Mouse (Mus musculus) cerebral cortex, adult 2 months (tissue): Measurements from ENCODE around the gene Gtpbp3.

Experiments used
- WGBS: fragments of 180-500 bp; shearing (Covaris S2); methylation state at CpG from one replicate; pipeline ENCODE4 v1.1.7; 2018; 5-methylcytosine and 5-hydroxymethylcytosine counted together

The Gtpbp3 gene

GRCm38 (mm10) chr8:71497077-71497645 lies 9.3 kb downstream of the Gtpbp3 start:
- WGBS: 96% methylated on average over 1 of the region's 1 CpGs

- WGBS: 35% methylated on average over 15 of the region's 15 CpGs
Measured at GRCm38 (mm10) chr8:71497881-71498501, 10.1 kb downstream of the Gtpbp3 start.

- 54% methylated on average over 16 of the region's 16 CpGs for WGBS
Measured at GRCm38 (mm10) chr8:71498816-71499690, 11.2 kb downstream of the Gtpbp3 start.

- 98% methylated on average over 4 of the region's 4 CpGs for WGBS
Measured at GRCm38 (mm10) chr8:71504349-71504748, 16.4 kb downstream of the Gtpbp3 start.

- 96% methylated on average over 4 of the region's 4 CpGs for WGBS
Measured at GRCm38 (mm10) chr8:71505326-71505725, 17.4 kb downstream of the Gtpbp3 start.

GRCm38 (mm10) chr8:71505979-71506378 lies 18.1 kb downstream of the Gtpbp3 start:
- 69% methylated on average over 4 of the region's 4 CpGs for WGBS

GRCm38 (mm10) chr8:71507589-71508104 lies 19.7 kb downstream of the Gtpbp3 start:
- under 1% methylated on average over 61 of the region's 61 CpGs for WGBS

- 73% methylated on average over 2 of the region's 2 CpGs for WGBS
Measured at GRCm38 (mm10) chr8:71509316-71509715, 21.4 kb downstream of the Gtpbp3 start.

GRCm38 (mm10) chr8:71511644-71512043 lies 23.7 kb downstream of the Gtpbp3 start, which contains the start of gene Plvap:
TSS of gene Plvap (minus strand) at chr8:71511752.
- 62% methylated on average over 13 of the region's 14 CpGs for WGBS

- WGBS: 75% methylated on average over 15 of the region's 15 CpGs
Measured at GRCm38 (mm10) chr8:71513018-71513754, 25.3 kb downstream of the Gtpbp3 start.

- 70% methylated on average over 5 of the region's 5 CpGs for WGBS
Measured at GRCm38 (mm10) chr8:71515043-71515442, 27.1 kb downstream of the Gtpbp3 start.

- 51% methylated on average over 6 of the region's 6 CpGs for WGBS
Measured at GRCm38 (mm10) chr8:71516786-71517185, 28.9 kb downstream of the Gtpbp3 start.

GRCm38 (mm10) chr8:71519037-71519825 lies 31.3 kb downstream of the Gtpbp3 start:
- 33% methylated on average over 10 of the region's 10 CpGs for WGBS

GRCm38 (mm10) chr8:71521634-71522033 lies 33.7 kb downstream of the Gtpbp3 start:
- WGBS: 6% methylated on average over 17 of the region's 17 CpGs

GRCm38 (mm10) chr8:71525226-71526050 lies 37.5 kb downstream of the Gtpbp3 start, which contains the start of gene Ccdc194:
TSS of gene Ccdc194 (minus strand) at chr8:71525711.
- 27% methylated on average over 46 of the region's 46 CpGs for WGBS

GRCm38 (mm10) chr8:71526272-71526671 lies 38.4 kb downstream of the Gtpbp3 start:
- WGBS: 70% methylated on average over 6 of the region's 6 CpGs

GRCm38 (mm10) chr8:71527162-71527870 lies 39.4 kb downstream of the Gtpbp3 start:
- 68% methylated on average over 3 of the region's 3 CpGs for WGBS

- WGBS: 80% methylated on average over 11 of the region's 11 CpGs
Measured at GRCm38 (mm10) chr8:71528362-71529073, 40.6 kb downstream of the Gtpbp3 start.
